Mouse (Mus musculus) myocyte (in vitro differentiated cells): ENCODE results near the gene Zpbp2.

Source experiments
- MYOG ChIP-seq, 3 experiments: IDR thresholded peaks; one replicate each; pipeline ENCODE4 v1.6.1; 2011; ENCODE audit warnings: control low read depth in 2 of 3, low read depth in 2 of 3, mild to moderate bottlenecking in 2 of 3; ENCODE audit not compliant: insufficient read length in 2 of 3, control insufficient read depth in 1 of 3, insufficient read depth in 1 of 3
- POLR2A ChIP-seq: IDR thresholded peaks from one replicate; pipeline ENCODE4 v1.6.1; 2011; ENCODE audit warnings: low read depth, mild to moderate bottlenecking, control low read depth, moderate library complexity; ENCODE audit not compliant: insufficient read length
- USF1 ChIP-seq: IDR thresholded peaks from one replicate; pipeline ENCODE4 v1.6.1; 2011; ENCODE audit warnings: low read depth, mild to moderate bottlenecking, control low read depth, moderate library complexity

- no peak for TF ChIP-seq POLR2A
- no peak for TF ChIP-seq MYOG (IDR thresholded peaks at IDR 0.05; ENCODE audit: control insufficient read depth in 1 of 3, insufficient read depth in 1 of 3, insufficient read length in 2 of 3, low read depth in 2 of 3)
- TF ChIP-seq USF1 = no peak
Observed at GRCm38 (mm10) chr11:98526824-98527461, 24.0 kb upstream of the Zpbp2 start.
